Mouse (Mus musculus): ENCODE results near the gene Akt1s1.

GRCm38 (mm10) chr7:44863982-44864494 is 15.2 kb downstream of the Akt1s1 start:
- TF ChIP-seq CTCF (IDR thresholded peaks at IDR 0.05; ENCODE audit: low read depth, low read length) (no peak), POLR2A (IDR thresholded peaks at IDR 0.05; ENCODE audit: extremely low read depth, insufficient read depth, low read length) (no peak)
